In genomic region chr5:89147282-89147790, GRCm38 (mm10) we compare ENCODE assay signal across 13 mouse cellular contexts.
A peak's percentile ranks its signal among the peaks of the same experiment; 100 is the strongest.
DNase-seq lines count a peak whose midpoint lies in the region.
"Had no signal": no experiment of that assay in that cellular context is flagged by ENCODE, and none has a peak within 500 bp of the region (broad histone marks: within the 10 kb centered on the region; RNA-seq: fewer than 3 reads in every experiment).

No protein-coding gene starts in this region.

- no peak overlapping the region for H3K4me3 ChIP-seq in limb, embryonic 10.5 days
- H3K4me3 ChIP-seq: embryonic facial prominence, embryonic 15.5 days; heart, adult 2 months; hindbrain, embryonic 15.5 days had no signal

- DNase-seq in adrenal gland, adult (ENCODE audit: inconsistent age in 2 of 2, low spot score in 1 of 2) = peak; percentile 6 to 71
- DNase-seq in adrenal gland, adult 8-10 months = no peak
- peak; percentile 7 to 21 for DNase-seq in urinary bladder, adult 18-20 months (ENCODE audit: low spot score in 2 of 2)
- no peak for DNase-seq in urinary bladder, postnatal 4 days (ENCODE audit: low spot score in 2 of 2)
- peak; percentile 35 for DNase-seq in limb, embryonic 10.5 days (ENCODE audit: low spot score)
- peak; percentile 7 for DNase-seq in yolk sac, embryonic 10.5 days (ENCODE audit: low spot score)
- DNase-seq in right cerebral cortex, postnatal 10 days (ENCODE audit: low spot score in 2 of 2) = no peak
- DNase-seq in left cerebral cortex, adult 9 months (ENCODE audit: low spot score in 2 of 2) = no peak
- DNase-seq: heart, adult 2 months; thymus, postnatal 36 days had no signal

- H3K27ac ChIP-seq in limb, embryonic 10.5 days = peak overlapping the region; percentile 51; the same call in 1 of the 2 replicates
- H3K27ac ChIP-seq: embryonic facial prominence, embryonic 15.5 days; heart, adult 2 months; hindbrain, embryonic 15.5 days had no signal

- H3K27me3 ChIP-seq in limb, embryonic 10.5 days (ENCODE audit: low read depth, poor library complexity, severe bottlenecking) = no peaks in the 10 kb centered on the region
- H3K27me3 ChIP-seq: embryonic facial prominence, embryonic 15.5 days; hindbrain, embryonic 15.5 days; Patski had no signal

- H3K36me3 ChIP-seq in limb, embryonic 10.5 days = no peaks in the 10 kb centered on the region
- H3K36me3 ChIP-seq: embryonic facial prominence, embryonic 15.5 days; hindbrain, embryonic 15.5 days had no signal

- peaks cover 71% of the 10 kb centered on the region for H3K4me1 ChIP-seq in limb, embryonic 10.5 days
- H3K4me1 ChIP-seq: hindbrain, embryonic 15.5 days had no signal

- 22% methylated on average over 13 of the region's 13 CpGs for WGBS in limb, embryonic 10.5 days

- no peaks in the 10 kb centered on the region for H3K9me3 ChIP-seq in limb, embryonic 10.5 days (replicated peaks)
- H3K9me3 ChIP-seq: embryonic facial prominence, embryonic 15.5 days; hindbrain, embryonic 15.5 days had no signal

Comparison
In these comparisons a context has a peak if more than half of its experiments do, and no peak if none do; other contexts are left out.
1. DNase-seq: peak in adrenal gland, adult (2 of 2), urinary bladder, adult 18-20 months (2 of 2), limb, embryonic 10.5 days (single experiment) and yolk sac, embryonic 10.5 days (single experiment); none in adrenal gland, adult 8-10 months (single experiment), urinary bladder, postnatal 4 days (0 of 2), right cerebral cortex, postnatal 10 days (0 of 2) and left cerebral cortex, adult 9 months (0 of 2).